Mouse (Mus musculus): ENCODE measurements around the gene Dnaja1.

The Dnaja1 gene

DNA sequence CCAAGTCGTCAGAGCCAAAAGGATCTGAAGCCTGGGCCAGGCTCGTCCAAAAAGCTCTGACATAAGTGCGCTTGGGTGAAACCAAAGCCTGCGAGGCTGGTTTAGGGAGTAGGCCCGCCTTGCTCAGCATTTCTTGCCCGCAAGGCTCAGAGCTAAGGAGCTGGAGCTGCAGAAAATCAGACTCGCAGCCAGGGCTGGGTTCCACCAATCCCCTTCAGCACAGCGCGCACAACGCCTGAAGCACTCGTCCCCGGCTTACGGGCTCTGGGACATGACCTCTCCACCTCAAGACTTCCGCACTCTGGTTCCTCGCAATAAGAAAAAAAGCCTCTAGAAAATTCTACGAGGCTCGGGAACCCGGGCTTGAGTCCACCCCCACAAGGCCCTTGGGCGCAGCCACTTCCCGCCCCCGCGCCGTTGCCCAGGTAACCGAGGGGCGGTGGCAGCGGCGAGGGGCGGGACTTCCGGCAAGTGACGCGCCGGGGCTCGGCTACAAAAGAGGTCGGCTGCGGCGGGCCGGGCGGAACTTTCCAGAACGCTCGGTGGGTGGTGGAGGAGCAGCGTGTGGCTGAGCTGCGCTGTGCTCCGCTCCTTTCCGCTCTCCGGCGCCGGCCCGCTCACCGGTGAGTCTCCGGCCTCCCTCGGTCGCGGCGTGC, at the start of gene Dnaja1:
Gene Dnaja1, plus strand, starts transcription at position 140 of the 656 bp plus-strand sequence.
- peak; percentile 86 for DNase-seq (ENCODE audit: extremely low read depth, low read depth)

DNA sequence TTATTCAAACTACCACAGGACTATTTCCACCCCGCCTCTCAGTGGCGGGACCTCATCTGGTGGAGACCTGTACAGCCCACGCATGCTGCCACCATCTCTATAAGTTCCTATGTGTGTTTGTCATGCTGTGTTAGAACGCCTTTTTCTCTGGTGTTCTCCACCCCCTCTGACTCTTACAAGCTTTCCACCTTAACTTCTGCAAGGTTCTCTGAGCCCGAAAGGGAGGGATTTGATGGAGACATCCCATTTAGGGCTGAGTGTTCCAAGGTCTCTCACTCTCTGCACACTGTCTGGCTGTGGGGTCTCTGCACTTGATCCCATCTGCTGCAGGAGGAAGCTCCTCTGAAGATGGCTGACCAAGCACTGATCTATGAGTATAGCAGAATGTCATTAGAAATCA, 48.4 kb upstream of the Dnaja1 start:
- no peak for DNase-seq (ENCODE audit: extremely low read depth, low read depth)

DNA sequence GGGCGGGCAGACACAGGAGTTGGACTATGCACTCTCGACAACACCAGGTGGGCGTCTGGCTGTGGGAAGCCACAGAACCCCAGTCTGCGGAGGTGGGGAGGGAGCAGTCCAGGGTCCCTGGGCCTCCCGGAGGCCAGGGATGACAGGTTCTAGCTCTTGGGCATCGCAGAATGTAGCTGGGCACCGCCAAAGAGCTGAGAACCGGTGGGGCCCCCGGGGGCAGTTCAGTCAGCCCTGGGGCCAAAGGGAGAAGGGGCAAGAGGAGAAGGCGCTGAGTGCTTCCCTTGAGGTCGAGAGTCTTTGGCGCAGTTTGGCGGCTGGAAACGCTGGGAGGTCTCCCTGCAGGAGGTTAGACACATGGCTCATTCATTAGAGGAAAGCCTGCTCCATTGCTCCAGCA, 45.6 kb upstream of the Dnaja1 start:
- no peak for DNase-seq (ENCODE audit: extremely low read depth, low read depth)

DNA sequence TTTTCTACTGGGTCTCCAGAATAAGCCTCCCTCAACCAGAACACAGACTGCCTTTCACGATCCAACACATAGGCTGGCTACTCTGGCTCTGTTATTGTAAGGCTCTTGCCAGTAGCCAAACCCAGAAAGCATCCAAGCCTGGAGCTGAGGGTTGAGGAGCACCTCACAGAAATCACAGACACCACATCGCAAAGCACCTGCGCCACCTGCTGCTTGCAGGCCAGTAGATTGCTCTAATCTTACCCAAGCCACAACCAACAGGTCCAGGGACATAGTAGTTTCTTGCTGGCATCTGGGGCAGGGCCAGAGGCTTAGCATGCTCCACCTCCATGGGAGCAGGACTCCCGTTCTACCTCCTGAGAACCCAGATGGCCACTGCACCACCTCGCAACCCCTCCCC, 44.8 kb upstream of the Dnaja1 start:
- no peak for DNase-seq (ENCODE audit: extremely low read depth, low read depth)

DNA sequence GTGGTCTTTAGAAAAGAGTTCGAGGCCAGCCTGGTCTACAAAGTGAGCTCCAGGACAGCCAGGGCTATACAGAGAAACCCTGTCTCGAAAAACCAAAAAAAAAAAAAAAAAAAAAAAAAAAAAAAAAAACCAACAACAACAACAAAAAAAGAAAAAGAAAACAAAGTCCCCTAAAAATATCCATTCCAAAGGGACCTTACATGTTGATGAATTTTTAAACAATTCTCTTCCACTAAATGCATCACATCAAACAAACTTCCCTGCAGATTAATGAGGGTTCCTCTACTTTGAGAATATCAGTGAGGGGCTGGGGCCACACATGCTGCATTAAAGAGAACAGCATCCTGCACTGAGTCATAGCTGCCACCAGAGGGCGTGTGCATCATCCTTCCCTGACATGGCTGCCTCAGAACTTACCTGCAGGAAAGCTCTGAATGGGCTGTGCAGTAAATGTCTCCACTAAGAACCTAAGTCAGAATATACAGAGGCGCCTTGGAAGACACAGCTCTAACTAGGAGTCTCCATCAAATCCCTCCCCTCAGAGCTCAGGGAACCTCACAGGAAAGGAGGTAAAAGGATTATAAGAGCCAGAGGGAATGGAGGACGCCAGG, 41.6 kb upstream of the Dnaja1 start:
- DNase-seq (ENCODE audit: extremely low read depth, low read depth) = peak; percentile 43

DNA sequence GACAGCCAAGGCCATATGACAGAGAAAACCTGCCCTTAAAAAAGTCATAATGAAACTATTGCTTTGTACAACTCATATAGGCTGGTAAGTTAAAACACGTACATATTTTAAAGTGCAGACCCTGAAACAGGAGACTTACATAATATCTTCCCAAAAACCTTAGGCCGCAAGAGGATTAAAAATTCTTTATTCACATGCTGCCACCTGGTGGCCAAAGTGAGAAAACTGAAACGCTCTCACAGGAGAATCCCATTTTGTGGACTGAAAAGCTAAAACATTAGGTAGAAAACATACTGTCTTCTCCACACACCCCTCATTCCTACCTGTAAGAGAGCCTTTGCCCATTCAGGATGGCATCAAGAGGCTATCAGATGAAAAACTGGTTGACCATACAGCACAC, 40.0 kb upstream of the Dnaja1 start:
- DNase-seq (ENCODE audit: extremely low read depth, low read depth) = peak; percentile 32

DNA sequence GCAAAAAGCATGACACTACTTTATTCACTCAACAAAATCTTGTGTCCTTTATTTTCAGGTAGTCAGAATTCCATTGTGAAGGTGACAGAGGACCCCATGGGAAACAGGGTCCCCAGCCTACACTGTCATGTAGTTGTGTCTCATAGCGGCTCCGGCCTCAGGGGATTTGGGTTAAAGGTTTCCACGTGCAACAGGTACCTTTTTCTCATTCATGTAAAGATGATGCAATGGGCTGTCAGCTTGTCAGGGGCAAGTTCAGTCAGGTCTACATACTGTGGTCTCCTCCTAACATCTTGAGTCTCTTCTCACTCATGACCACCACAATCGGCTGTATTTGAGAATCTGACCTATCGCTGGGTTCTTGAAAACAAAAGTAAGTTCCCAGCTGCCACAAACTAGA, 39.6 kb upstream of the Dnaja1 start:
- DNase-seq (ENCODE audit: extremely low read depth, low read depth) = no peak

DNA sequence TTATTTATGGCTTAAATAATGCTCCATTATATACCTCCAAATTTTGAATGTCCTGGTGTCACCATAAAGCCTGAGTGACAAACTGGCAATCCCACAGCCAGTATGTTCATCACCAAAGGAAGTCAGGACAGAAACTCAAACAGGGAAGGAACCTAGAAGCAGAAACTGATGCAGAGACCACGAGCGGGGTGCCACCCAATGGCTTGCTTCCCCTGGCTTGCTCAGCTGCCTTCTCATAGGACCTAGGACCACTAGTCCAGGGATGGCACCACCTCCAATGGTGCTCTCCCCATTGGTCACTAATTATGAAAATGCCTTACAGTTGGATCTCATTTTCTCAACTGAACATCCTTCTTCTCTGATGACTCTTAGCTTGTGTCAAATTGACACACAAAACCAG, 38.6 kb upstream of the Dnaja1 start:
- no peak for DNase-seq (ENCODE audit: extremely low read depth, low read depth)

DNA sequence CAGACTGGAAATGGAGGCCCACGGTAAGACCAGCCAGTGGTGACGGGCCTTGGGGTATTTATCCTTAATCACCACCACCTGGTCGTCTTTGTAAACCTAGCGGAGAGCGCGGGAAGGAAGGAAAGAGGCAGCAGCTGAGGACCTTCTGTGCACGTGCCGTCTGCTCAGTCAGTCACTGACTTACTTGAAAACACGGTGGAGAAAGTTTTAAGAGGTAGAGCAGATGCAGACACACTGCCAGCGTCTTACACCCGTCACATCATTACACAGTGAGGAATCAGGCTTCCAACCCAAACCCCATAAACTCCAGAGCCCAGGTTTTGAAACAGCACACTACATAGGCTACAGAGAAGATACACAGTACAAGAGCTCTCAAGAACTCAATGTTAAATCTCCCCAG, 30.9 kb upstream of the Dnaja1 start:
- no peak for DNase-seq (ENCODE audit: extremely low read depth, low read depth)

DNA sequence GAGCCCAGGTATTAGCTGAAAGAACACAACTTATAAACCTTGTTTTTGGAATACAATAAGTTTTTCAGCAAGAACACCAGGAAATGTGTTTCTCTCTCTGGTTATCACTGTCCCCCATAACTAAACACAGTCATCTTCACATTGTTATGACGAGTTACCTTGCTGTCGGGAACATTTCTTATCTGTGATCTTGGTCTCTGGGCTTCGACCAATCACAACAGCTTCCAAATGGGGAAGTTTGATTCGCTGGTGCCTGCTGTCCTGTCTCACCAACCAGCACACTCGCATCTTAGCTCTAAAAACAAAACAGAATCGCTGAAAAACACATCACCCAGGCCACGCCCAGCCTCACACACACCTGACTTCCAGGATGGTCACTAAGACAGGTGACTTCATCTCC, 24.9 kb upstream of the Dnaja1 start:
- no peak for DNase-seq (ENCODE audit: extremely low read depth, low read depth)

DNA sequence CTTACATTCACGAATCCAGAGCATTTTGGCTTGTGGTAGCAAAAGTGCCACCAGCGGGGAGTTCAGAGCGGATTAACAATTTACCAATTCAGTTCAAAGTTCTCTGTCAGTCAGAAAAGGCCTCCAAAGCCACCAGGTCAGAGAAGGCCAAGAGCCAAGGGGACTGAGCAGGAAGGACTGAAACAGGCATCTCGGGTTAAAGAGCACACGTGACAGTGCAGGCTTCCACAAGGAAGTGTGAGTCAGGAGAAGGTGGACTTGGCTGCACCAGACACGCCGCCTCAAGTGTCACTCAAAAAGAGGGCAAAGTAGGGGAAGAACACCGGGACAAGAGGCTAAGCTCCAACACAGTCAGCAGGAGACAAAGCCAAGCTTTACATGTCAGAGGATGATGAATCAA, 21.7 kb upstream of the Dnaja1 start:
- no peak for DNase-seq (ENCODE audit: extremely low read depth, low read depth)

DNA sequence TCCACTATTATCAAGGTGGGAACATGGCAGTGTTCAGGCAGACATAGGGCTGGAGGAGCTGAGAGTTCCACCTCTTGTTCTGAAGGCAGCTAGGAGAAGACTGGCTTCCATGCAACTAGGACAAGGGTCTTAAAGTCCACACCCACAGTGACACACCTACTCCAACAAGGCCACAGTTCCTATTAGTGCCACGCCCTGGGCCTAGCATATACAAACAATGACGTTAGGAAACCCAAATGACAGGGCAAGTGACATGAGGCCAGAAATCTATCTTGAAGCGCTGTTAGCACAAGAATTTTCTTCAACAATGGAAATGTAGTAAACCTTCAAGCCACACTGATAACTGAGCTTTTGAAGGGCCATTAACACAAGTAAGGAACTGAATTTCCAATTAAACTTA, 20.2 kb upstream of the Dnaja1 start:
- DNase-seq (ENCODE audit: extremely low read depth, low read depth) = no peak

DNA sequence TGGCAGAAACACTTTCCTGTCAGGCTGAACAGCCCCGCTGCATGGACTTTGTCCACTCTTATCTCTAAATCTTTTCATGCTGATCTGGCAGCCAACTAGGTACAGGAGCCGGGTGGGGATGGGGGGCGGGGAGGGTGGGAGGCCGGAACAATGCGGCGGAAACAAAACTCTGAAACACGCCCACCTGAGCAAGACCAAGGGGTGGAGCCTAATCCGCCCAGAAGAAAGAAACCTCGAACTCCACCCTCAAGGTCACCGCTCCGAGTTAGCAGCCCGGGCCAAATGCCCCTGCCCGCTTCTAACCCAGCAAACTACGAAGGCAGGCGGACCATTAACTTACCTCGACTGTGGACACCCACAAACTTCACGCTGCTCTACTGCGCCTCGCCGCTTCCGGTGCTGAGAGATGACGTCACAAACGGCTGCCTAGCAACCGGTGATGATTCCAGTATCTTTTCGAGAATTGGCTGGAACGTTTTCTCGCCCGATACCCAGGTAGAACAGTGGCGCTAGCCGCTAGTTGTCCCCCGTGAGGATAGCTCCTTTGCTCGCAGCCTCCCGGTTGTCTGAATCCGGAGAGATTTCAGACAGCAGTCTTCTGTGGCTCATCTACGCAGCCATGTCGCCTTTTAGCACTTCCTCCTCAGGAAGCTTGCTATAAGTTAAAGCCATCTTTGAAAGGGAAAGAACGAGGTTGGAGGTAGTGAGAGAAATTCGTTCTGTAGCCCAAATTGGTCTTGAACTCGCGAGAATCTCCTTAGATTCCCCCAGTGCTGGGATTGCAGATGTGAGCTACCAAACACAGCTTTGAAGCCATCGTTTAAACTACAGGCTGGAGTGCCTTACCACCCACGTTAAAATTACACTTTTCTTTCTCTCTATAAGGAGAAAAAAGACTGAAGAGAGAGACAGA, 18.9 kb upstream of the Dnaja1 start, which contains the start of gene Aptx:
Gene Aptx, minus strand, starts transcription at position 398 of the 913 bp plus-strand sequence.
- peak; percentile 90 for DNase-seq (ENCODE audit: extremely low read depth, low read depth)

DNA sequence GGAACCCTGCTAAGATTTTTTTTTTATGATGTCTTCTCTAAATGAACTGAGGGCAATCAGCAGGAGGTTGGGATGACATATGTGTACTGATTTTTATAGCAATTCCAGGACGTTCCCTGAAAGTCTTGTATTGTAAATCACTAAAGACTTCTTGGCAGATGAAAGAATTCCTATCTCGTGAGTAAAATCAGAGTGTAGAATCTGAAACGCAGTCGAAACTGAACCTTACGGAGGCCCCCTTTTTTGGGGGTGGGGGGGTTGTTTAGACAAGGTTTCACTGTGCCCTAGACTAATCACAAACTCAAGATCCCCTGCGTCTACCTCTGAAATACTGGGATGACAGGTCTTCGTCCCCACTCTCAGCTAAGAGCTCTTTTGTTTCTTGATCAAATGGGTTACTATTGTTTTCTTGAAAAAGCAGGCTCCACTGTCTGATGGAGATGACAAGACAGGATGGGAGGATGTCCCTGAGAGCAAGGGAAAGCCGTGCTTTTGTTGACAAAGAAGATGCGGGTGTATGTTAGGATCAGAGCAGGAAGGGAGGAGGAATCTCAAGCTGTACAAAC, 18.2 kb upstream of the Dnaja1 start:
- DNase-seq (ENCODE audit: extremely low read depth, low read depth) = no peak

DNA sequence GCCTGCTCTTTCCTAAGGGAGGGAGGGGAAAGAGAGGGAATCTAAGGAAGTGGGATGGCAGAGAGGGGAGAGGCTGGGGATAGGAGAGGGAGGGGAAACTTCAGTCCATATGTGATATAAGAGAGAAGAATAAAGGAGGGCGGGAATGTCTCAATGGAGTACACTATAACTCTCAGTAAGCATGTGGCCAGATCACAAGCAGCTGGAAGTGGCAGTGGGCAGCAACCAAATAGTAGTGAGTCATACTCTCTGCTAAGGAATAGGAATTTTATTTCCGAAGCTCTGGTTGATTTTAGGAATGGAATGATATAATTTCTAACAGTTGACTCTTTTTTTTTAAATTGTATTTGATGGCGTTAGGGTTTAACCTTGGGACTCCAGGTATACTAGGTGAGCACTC, 4.8 kb upstream of the Dnaja1 start:
- no peak for DNase-seq (ENCODE audit: extremely low read depth, low read depth)

DNA sequence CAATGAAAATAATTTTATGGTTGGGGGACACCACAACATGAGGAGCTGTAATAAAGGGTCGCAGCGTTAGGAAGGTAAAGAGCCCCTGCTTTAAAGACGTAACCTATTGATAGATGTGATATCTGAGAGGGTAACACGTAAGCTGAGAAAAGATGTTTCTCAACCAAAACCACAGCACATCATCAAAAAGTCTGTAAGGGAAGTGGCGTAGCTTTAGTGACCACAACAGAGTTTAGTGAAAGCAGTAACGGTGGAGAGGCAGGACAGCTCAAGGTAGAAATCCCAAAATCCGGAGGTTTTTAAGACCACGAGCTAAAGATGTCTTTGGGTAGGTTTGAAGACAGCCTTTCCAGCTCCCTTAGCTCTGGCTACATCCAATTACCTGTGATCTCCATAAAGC, 1.0 kb upstream of the Dnaja1 start:
- no peak for DNase-seq (ENCODE audit: extremely low read depth, low read depth)

DNA sequence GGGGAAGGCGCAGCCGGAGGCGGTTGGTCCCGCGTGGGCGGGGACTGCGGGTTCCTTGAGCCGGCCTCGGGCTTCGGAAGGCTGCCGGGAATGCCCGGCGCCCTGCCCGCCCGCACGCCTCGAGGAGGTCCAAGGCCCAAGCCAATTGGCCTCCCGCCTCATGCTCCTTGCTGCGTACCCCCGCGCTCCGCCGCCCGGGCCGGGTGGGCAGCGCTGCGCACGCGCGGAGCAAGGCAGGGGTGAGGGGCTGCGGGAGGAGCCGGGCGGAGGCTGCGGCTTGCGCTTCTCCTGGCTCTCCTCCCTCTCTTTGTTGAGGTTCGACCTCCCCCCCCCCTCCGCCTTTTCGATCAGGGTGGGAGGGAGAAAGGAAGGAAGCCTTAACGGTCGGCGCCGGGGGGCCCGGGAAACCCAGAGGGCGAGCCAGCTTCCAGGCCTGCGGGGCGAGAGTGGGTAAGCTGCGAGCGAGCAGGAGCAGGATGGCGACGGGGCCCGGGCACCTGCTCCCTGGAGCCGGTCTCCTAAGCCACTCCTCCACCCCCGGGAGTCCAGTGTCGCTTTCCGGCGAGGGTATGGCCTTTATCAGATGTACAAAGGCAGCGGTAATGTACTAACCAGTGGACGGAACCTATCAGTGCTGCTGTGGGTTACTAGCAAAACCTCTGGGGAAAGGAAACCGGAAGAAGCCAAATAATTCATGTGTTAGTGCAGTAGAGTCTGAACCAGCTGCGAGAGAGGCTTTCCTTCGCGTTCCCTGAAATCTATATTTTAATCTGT, 924 bp downstream of the Dnaja1 start:
- DNase-seq (ENCODE audit: extremely low read depth, low read depth) = peak; percentile 83

DNA sequence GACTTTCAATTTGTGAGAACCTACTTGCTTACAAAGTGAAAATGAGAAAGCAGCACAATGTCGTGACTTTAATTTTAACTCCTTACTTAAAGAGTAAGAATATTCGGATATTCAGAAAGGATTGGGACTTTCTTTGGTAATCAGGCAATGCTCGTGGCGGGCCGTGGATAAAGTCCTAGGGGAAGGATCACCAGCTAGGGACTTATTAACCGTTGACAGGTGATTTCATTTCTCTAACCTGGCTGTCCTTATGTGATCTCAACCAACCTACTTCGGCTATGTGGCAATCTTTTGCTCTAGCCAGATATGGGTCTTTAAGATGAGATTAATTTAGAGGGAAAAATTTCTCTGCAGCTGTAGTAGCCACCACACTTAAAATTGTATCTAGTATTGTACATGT, 3.2 kb downstream of the Dnaja1 start:
- no peak for DNase-seq (ENCODE audit: extremely low read depth, low read depth)

DNA sequence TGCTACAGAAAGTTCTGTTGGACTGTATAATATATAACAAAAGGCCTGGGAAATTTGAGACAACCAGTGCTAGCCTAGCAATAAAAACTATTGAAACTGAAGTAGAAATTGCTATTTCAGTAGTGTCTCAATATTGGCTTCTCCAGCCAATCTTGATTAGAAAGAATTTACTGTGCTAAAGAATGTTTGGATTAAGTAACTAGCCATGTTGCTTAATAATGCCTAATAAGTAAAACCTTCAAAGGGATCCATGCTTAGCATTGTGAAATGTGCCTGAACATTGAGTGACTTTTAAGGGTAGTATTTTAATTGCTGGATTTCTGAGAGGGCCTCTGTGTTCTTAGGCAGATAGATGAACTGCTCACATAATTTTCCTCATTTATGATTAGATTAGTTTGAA, 3.6 kb downstream of the Dnaja1 start:
- no peak for DNase-seq (ENCODE audit: extremely low read depth, low read depth)

DNA sequence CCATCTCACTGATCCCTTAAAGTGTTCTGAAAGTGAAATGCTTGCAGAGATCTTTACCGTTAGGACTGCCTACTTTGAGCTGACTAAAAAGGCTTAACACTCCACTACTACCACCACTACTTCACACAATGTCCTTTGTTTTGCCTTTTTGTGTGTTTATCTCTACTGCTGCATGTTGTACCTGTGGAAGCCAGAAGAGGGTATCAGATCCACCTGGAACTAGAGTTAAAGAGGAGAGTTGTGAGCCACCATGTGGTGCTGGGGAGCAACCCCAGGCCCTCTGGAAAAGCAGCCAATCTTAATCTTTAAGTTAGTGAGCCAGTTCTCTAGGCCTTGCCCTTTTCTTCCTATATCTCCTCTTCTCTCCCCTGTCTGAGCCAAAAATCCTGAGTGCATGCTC, 5.3 kb downstream of the Dnaja1 start:
- no peak for DNase-seq (ENCODE audit: extremely low read depth, low read depth)

DNA sequence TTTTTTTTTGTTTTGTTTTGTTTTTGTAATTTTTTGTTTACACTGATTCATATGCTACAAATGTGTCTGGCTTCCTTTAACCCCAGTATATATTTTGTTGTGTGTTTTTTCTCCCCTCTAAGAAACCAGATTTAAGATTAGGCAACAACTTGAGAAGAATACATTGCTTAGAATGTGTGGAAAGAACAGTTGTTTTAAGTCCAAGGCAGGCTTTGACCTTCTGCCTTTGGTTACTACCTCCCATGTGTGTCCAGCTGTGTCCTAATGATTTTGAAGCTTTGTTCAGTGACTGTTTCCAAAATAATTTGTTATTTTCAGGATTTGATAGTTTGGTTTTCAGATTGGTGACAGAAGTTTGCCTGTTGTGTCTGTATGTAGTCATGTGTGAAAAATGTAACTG, 9.3 kb downstream of the Dnaja1 start:
- DNase-seq (ENCODE audit: extremely low read depth, low read depth) = no peak

Measured in MEL-GATA-1-ER (cell line).